Mouse (Mus musculus): ENCODE results near the gene Gstm2.

Gstm2 gene

GRCm38 (mm10) chr3:107941261-107941660, 45.0 kb downstream of the Gstm2 start:
- DNase-seq (ENCODE audit: low read depth, low spot score), result no peak

DNA sequence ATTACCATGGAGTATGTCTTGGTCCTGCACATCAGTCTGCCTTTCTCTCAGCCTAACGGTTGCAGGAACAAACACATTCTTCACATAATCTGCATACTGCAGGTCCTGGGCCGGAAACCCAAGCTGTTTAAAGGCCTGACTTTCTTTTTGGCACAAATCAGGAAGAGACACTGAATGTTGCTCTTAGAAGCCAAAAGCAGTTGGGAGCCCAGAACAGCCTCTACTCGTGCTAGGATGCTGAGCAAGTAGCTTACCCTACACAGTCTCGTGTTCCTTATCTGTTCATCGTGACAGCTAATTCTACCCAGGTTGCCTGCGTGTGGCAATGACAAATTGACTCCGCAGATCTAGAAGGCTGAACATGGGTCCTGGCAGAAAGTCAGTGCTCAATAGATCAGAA, 45.7 kb downstream of the Gstm2 start:
- DNase-seq (ENCODE audit: low read depth, low spot score), result no peak

DNA sequence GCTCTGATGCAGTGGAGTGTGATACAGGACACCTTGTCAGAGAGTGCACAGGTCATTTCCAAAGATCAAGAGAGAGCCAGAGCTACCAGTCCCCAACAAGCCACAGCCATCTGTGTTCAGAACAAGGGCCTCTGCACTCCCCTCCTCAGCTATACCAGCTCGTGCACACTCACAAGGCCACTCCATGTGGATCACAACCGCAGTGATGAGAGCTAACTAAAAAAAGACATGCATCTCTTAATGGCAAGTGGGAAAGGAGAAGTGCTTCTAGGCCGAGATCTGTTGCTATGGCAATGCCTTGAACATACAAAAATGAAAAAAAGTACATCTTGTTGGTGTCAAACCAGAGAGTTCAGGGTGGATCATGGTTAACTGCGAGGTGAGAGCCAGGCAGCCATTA, 46.4 kb downstream of the Gstm2 start:
- DNase-seq (ENCODE audit: low read depth, low spot score), result no peak

DNA sequence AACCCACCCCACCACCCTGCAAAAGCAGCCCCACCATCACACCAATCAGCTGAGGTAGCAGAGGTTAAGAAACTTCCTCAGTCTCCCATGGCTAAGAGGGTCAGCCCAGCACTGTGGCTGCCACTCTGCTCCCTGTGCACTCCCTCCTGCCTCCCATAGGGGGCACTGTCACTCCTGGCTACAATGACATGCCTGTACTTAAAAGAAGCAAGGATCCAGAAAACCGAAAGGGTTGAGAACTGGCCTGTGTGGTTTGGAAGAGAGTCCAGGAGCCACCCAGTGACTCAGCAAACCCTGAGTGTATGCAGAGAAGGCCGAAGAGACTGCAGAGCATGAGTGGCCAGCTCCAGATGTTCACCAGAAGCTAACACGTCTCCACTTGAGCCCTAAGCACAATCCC, 46.9 kb downstream of the Gstm2 start:
- DNase-seq (ENCODE audit: low read depth, low spot score), result peak; percentile 69

DNA sequence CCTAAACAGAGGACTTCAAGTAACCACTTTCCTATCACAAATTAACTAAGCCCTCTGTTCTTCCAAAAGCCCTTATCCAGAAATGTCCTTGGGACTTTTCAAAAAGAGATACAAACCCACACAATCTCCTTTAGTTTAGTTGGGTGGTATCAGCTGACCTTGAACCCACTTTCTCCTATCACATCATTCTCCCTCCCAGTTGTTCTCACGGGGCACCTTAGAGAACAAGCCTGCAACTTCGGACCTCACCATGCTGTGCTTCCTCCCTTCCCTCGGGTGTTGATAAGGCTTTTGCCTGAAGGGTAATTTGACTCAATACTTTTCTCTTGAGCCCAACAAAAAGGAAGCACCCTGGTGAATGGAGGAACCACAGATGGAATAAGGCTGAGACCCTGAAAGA, 50.4 kb downstream of the Gstm2 start:
- no peak for DNase-seq (ENCODE audit: low read depth, low spot score)

DNA sequence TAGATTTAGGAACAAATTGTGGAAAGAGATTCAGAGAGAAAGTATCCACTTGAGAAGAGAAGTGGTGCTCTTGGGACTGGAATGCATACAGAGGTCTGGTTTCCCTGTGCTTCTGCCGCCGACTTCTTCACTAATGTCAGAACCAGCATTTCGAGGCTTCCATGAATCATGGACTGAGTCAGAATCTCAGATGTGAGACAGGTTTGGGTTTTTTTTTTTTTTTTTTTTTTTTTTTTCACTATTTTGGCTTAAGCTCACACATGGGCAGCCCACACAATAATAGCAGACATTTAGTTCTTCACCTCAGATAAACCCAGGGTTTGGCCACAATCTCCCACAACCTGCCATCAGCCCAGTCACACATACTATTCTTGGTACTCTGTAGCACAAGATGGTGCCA, 51.0 kb downstream of the Gstm2 start:
- DNase-seq (ENCODE audit: low read depth, low spot score), result no peak

GRCm38 (mm10) chr3:107932128-107932527, 54.1 kb downstream of the Gstm2 start:
- no peak for DNase-seq (ENCODE audit: low read depth, low spot score)

Measured in R1 (cell line).